Mouse (Mus musculus): Measurements from ENCODE around the gene Spin1. TPM values are rescaled to one million over a fixed set of nuclear protein-coding genes. Genes with fewer than 3 reads are reported as not detected.

Gene Spin1
- total and polyA plus RNA-seq, 2 experiments from 2014 or later: 158 to 214 TPM

- Histone ChIP-seq H3K27ac (ENCODE audit: low read depth, low read length) (no peak overlapping the region), H3K27me3 (ENCODE audit: insufficient read depth, low read length) (no peaks in the 10 kb centered on the region), H3K4me1 (ENCODE audit: insufficient read depth, low read length) (peaks cover 12% of the 10 kb centered on the region; the same call in 1 of the 2 replicates), H3K4me2 (ENCODE audit: low read depth, low read length, poor library complexity, severe bottlenecking) (no peak overlapping the region), H3K4me3 (ENCODE audit: low read depth, low read length) (no peak overlapping the region), H3K36me3 (ENCODE audit: insufficient read depth, low read length) (no peaks in the 10 kb centered on the region), H3K9me3 (ENCODE audit: low read length) (no peaks in the 10 kb centered on the region), H3K9ac (replicated peaks; ENCODE audit: low read length, poor library complexity, severe bottlenecking) (no peak overlapping the region)
- WGBS: 39% methylated on average over 1 of the region's 1 CpGs
- DNase-seq (ENCODE audit: low spot score) (no peak), ATAC-seq (ENCODE audit: low FRiP score) (no peak)
- no peak for TF ChIP-seq CTCF (IDR thresholded peaks at IDR 0.05)
Observed at GRCm38 (mm10) chr13:51121966-51122365, 21.3 kb downstream of the Spin1 start.

- no peak overlapping the region for H3K4me3 ChIP-seq (ENCODE audit: low read depth, low read length)
Observed at GRCm38 (mm10) chr13:51122771-51123170, 22.1 kb downstream of the Spin1 start.

DNA sequence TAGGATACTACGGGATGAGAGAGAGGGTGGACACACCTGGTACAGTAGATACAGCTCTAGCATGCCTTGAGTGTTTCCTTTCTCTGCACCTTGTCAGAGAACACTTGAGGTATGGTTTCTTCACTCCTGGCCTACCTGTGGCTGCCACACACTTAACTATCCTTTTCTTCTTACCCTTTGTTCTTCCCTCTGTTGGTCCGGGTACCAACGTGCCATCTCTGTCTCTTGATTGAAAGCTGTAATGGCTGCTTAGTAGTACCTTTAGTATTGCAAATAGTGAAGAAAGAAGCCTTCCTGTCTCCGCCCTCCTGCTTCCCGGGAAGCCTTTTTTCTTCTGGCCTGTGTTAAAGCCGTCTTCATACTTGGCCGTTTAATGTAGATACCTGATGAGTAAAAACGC, 24.7 kb downstream of the Spin1 start:
- 0 out of 2 replicates have a peak, but pooled peaks cover 6% of the 10 kb centered on the region for H3K4me1 ChIP-seq (ENCODE audit: insufficient read depth, low read length)
- WGBS: 76% methylated on average over 8 of the region's 8 CpGs

More at GRCm38 (mm10) chr13:51122771-51123170, 22.1 kb downstream of the Spin1 start:
- H3K27ac ChIP-seq (ENCODE audit: low read depth, low read length): no peak overlapping the region
- H3K36me3 ChIP-seq (ENCODE audit: insufficient read depth, low read length): no peaks in the 10 kb centered on the region
- no peaks in the 10 kb centered on the region for H3K9me3 ChIP-seq (ENCODE audit: low read length)
- no peak for DNase-seq (ENCODE audit: low spot score)
- TF ChIP-seq CTCF (IDR thresholded peaks at IDR 0.05): no peak
- no peaks in the 10 kb centered on the region for H3K27me3 ChIP-seq (ENCODE audit: insufficient read depth, low read length)
- H3K4me2 ChIP-seq (ENCODE audit: low read depth, low read length, poor library complexity, severe bottlenecking): no peak overlapping the region
- no peak overlapping the region for H3K9ac ChIP-seq (replicated peaks; ENCODE audit: low read length, poor library complexity, severe bottlenecking)
- WGBS: 69% methylated on average over 8 of the region's 8 CpGs
- ATAC-seq (ENCODE audit: low FRiP score): no peak
- peaks cover 12% of the 10 kb centered on the region; the same call in 1 of the 2 replicates for H3K4me1 ChIP-seq (ENCODE audit: insufficient read depth, low read length)

GRCm38 (mm10) chr13:51127906-51128305, 27.2 kb downstream of the Spin1 start:
- H3K27me3 ChIP-seq (ENCODE audit: insufficient read depth, low read length): no peaks in the 10 kb centered on the region
- peaks cover 5% of the 10 kb centered on the region; the same call in 1 of the 2 replicates for H3K36me3 ChIP-seq (ENCODE audit: insufficient read depth, low read length)
- ATAC-seq (ENCODE audit: low FRiP score): no peak
- no peak for TF ChIP-seq CTCF (IDR thresholded peaks at IDR 0.05)
- H3K4me3 ChIP-seq (ENCODE audit: low read depth, low read length): no peak overlapping the region
- H3K4me2 ChIP-seq (ENCODE audit: low read depth, low read length, poor library complexity, severe bottlenecking): no peak overlapping the region
- no peak overlapping the region for H3K27ac ChIP-seq (ENCODE audit: low read depth, low read length)
- no peak for DNase-seq (ENCODE audit: low spot score)
- 97% methylated on average over 2 of the region's 2 CpGs for WGBS
- H3K4me1 ChIP-seq (ENCODE audit: insufficient read depth, low read length): no peaks in the 10 kb centered on the region
- H3K9ac ChIP-seq (replicated peaks; ENCODE audit: low read length, poor library complexity, severe bottlenecking): no peak overlapping the region
- no peaks in the 10 kb centered on the region for H3K9me3 ChIP-seq (ENCODE audit: low read length)

More for the DNA sequence above, 24.7 kb downstream of the Spin1 start:
- DNase-seq (ENCODE audit: low spot score): no peak
- no peak for TF ChIP-seq CTCF (IDR thresholded peaks at IDR 0.05)
- Histone ChIP-seq H3K4me3 (ENCODE audit: low read depth, low read length) (no peak overlapping the region), H3K4me2 (ENCODE audit: low read depth, low read length, poor library complexity, severe bottlenecking) (no peak overlapping the region), H3K27me3 (ENCODE audit: insufficient read depth, low read length) (no peaks in the 10 kb centered on the region), H3K9me3 (ENCODE audit: low read length) (no peaks in the 10 kb centered on the region), H3K36me3 (ENCODE audit: insufficient read depth, low read length) (0 out of 2 replicates have a peak, but pooled peaks cover 3% of the 10 kb centered on the region), H3K9ac (replicated peaks; ENCODE audit: low read length, poor library complexity, severe bottlenecking) (no peak overlapping the region), H3K27ac (ENCODE audit: low read depth, low read length) (no peak overlapping the region)
- ATAC-seq (ENCODE audit: low FRiP score): no peak

- Histone ChIP-seq H3K9ac (replicated peaks; ENCODE audit: low read length, poor library complexity, severe bottlenecking) (no peak overlapping the region), H3K4me1 (ENCODE audit: insufficient read depth, low read length) (no peaks in the 10 kb centered on the region), H3K9me3 (ENCODE audit: low read length) (no peaks in the 10 kb centered on the region), H3K27ac (ENCODE audit: low read depth, low read length) (no peak overlapping the region), H3K27me3 (ENCODE audit: insufficient read depth, low read length) (no peaks in the 10 kb centered on the region), H3K4me2 (ENCODE audit: low read depth, low read length, poor library complexity, severe bottlenecking) (no peak overlapping the region), H3K36me3 (ENCODE audit: insufficient read depth, low read length) (peaks cover 5% of the 10 kb centered on the region; the same call in 1 of the 2 replicates), H3K4me3 (ENCODE audit: low read depth, low read length) (no peak overlapping the region)
- ATAC-seq (ENCODE audit: low FRiP score) (no peak), DNase-seq (ENCODE audit: low spot score) (no peak)
- no peak for TF ChIP-seq CTCF (IDR thresholded peaks at IDR 0.05)
- WGBS: 93% methylated on average over 7 of the region's 7 CpGs
Observed at GRCm38 (mm10) chr13:51128417-51128816, 27.7 kb downstream of the Spin1 start.

DNA sequence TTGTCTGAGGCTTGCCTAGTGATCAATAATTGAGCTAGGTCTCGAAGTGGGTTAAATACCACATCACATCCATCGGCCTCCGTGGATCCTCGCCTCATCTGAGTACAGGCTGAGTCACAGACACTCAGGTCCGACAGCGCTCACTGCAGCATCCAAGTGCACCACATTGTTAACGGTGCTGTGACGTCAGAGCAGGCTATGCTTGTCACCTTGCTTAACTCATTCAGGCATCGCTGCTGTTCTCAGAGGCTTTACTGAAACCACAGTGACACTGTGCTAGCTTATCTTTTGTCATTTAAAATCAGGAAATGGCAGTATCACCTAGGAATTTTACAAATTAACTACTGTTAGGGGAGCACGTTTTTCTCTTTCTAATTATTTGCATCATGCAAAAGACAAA, 30.5 kb downstream of the Spin1 start:
- Histone ChIP-seq H3K9ac (replicated peaks; ENCODE audit: low read length, poor library complexity, severe bottlenecking) (no peak overlapping the region), H3K27me3 (ENCODE audit: insufficient read depth, low read length) (no peaks in the 10 kb centered on the region), H3K9me3 (ENCODE audit: low read length) (no peaks in the 10 kb centered on the region), H3K4me3 (ENCODE audit: low read depth, low read length) (no peak overlapping the region), H3K4me1 (ENCODE audit: insufficient read depth, low read length) (no peaks in the 10 kb centered on the region), H3K4me2 (ENCODE audit: low read depth, low read length, poor library complexity, severe bottlenecking) (no peak overlapping the region), H3K36me3 (ENCODE audit: insufficient read depth, low read length) (peaks cover 5% of the 10 kb centered on the region; the same call in 1 of the 2 replicates), H3K27ac (ENCODE audit: low read depth, low read length) (no peak overlapping the region)
- DNase-seq (ENCODE audit: low spot score) (no peak), ATAC-seq (ENCODE audit: low FRiP score) (no peak)
- 76% methylated on average over 10 of the region's 10 CpGs for WGBS
- TF ChIP-seq CTCF (IDR thresholded peaks at IDR 0.05): no peak

Measured in midbrain, postnatal 0 days (tissue).